Mouse (Mus musculus) thymus, adult 2 months (tissue): ENCODE results near the gene Scrg1.

Source experiments
- CTCF ChIP-seq: fragments of 200-500 bp; IDR thresholded peaks from 2 replicates; pipeline ENCODE4 v1.5.1; 2012; ENCODE audit warnings: mild to moderate bottlenecking, control low read depth, low read length, moderate library complexity, borderline replicate concordance; ENCODE audit not compliant: control insufficient read depth, poor library complexity, insufficient read depth; ENCODE audit errors: extremely low read depth
- POLR2A ChIP-seq: fragments of 200-500 bp; IDR thresholded peaks from 2 replicates; pipeline ENCODE4 v1.6.1; 2012; ENCODE audit warnings: mild to moderate bottlenecking, low read length, control low read depth, moderate library complexity; ENCODE audit not compliant: control insufficient read depth, poor library complexity, insufficient read depth; ENCODE audit errors: extremely low read depth

DNA sequence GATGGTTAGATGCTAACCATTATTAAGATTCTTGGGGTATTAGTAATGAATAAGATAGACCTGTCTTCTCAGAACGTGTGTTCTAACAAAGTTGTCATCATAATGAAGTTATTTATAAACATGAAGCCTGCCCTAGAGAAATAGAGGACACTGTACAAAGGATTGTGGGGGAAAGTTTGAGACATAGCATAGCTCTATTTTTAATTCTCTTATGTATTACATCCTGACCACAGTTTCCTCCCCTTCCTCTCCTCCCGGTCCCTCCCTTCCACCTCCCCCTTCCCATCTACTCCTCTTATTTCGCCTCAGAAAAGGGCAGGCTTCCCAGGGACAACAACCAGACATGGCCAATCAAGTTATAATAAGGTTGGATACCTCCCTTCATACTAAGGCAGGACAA is 22.7 kb downstream of the Scrg1 start:
- TF ChIP-seq CTCF (no peak), POLR2A (no peak)
